Mouse (Mus musculus) bone marrow, adult 2 months (tissue): ENCODE results near the gene Ppm1l.

Experiments used
- CTCF ChIP-seq: fragments of 200-500 bp; IDR thresholded peaks from 2 replicates; pipeline ENCODE4 v1.5.1; 2011; ENCODE audit warnings: low read length, control low read depth; ENCODE audit not compliant: control insufficient read depth, insufficient read depth
- POLR2A ChIP-seq: fragments of 200-500 bp; IDR thresholded peaks from 2 replicates; pipeline ENCODE4 v1.6.1; 2011; ENCODE audit warnings: low read depth, mild to moderate bottlenecking, control low read depth, low read length, borderline replicate concordance; ENCODE audit not compliant: control insufficient read depth

DNA sequence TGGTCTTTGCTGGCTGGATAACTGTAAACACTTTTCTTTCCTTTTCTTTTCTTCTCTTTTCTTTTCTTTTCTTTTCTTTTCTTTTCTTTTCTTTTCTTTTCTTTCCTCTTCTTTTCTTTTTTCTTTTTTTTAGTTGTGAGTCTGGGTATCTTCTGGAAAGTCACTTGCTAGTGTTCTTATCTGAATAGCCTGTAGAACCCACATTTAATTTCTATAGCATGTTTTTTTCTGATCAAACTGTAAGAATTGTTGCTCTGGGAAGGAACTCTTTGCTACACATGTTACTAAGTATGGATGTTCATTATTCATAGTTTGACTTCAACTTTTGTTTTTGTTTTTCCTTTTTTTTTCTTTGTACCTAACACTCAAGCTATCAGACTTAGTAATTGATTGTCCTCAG is 24.3 kb downstream of the Ppm1l start:
- no peak for TF ChIP-seq CTCF
- no peak for TF ChIP-seq POLR2A
